Comparison of ENCODE assay signal across 26 mouse cellular contexts in genomic region chr4:104869581-104869980, GRCm38 (mm10). TPM values are rescaled to one million over a fixed set of nuclear protein-coding genes. Genes with fewer than 3 reads are reported as not detected.
"Had no signal": no experiment of that assay in that cellular context is flagged by ENCODE, and none has a peak within 500 bp of the region (broad histone marks: within the 10 kb centered on the region; RNA-seq: fewer than 3 reads in every experiment).

No protein-coding gene starts in this region.

- H3K9me3 ChIP-seq: limb, embryonic 15.5 days; liver, embryonic 15.5 days; megakaryocyte, embryonic 14.5 days; midbrain, embryonic 15.5 days; neural tube, embryonic 12.5 days; stomach, embryonic 15.5 days had no signal

- H3K36me3 ChIP-seq: limb, embryonic 15.5 days; liver, embryonic 15.5 days; midbrain, embryonic 15.5 days; neural tube, embryonic 12.5 days; stomach, embryonic 15.5 days had no signal

- H3K4me1 ChIP-seq: limb, embryonic 15.5 days; liver, embryonic 15.5 days; megakaryocyte, embryonic 14.5 days; midbrain, embryonic 15.5 days; neural tube, embryonic 12.5 days; stomach, embryonic 15.5 days had no signal

- DNase-seq: lung, embryonic 14.5 days; lung, postnatal 10 days; right cerebral cortex, postnatal 14 days; thymus, adult 2 months; thymus, postnatal 25 days had no signal

- ATAC-seq: hindbrain, postnatal 0 days; midbrain, embryonic 15.5 days had no signal

- H3K9ac ChIP-seq: limb, embryonic 15.5 days; liver, embryonic 15.5 days; lung, embryonic 14.5 days; midbrain, embryonic 15.5 days; neural tube, embryonic 12.5 days; stomach, embryonic 15.5 days had no signal

- H3K4me2 ChIP-seq: limb, embryonic 15.5 days; liver, embryonic 15.5 days; lung, embryonic 14.5 days; midbrain, embryonic 11.5 days; midbrain, embryonic 15.5 days; neural tube, embryonic 12.5 days; stomach, embryonic 15.5 days had no signal

- H3K4me3 ChIP-seq: limb, embryonic 15.5 days; liver, embryonic 15.5 days; megakaryocyte, embryonic 14.5 days; midbrain, embryonic 15.5 days; neural tube, embryonic 12.5 days; stomach, embryonic 15.5 days had no signal

- H3K27ac ChIP-seq: hindbrain, postnatal 0 days; limb, embryonic 15.5 days; liver, embryonic 15.5 days; macrophage; midbrain, embryonic 15.5 days; neural tube, embryonic 12.5 days; stomach, embryonic 15.5 days had no signal

- H3K27me3 ChIP-seq: limb, embryonic 15.5 days; liver, embryonic 15.5 days; megakaryocyte, embryonic 14.5 days; midbrain, embryonic 15.5 days; neural tube, embryonic 12.5 days; stomach, embryonic 15.5 days had no signal

RNA-seq across cellular contexts. Expression of gene C8a, which starts 6.6 kb away (rescaled TPM):
- total RNA-seq: hindbrain, postnatal 0 days; layer of hippocampus, adult 8-10 months; layer of hippocampus, postnatal 14 days; left cerebral cortex, adult 18-20 months; left cerebral cortex, postnatal 25 days; monocyte, adult 5-6 weeks; neutrophil, adult 5-6 weeks had no signal
- polyA plus RNA-seq: limb, embryonic 11.5 days; lung, embryonic 14.5 days; macrophage; midbrain, embryonic 11.5 days; midbrain, embryonic 15.5 days; neural tube, embryonic 12.5 days; spleen, adult 2 months; thymus, adult 2 months; urinary bladder, adult 2 months had no signal

RNA-seq across cellular contexts. Expression of gene Gm17662, which starts 12.5 kb away (rescaled TPM):
- total RNA-seq: hindbrain, postnatal 0 days; layer of hippocampus, adult 8-10 months; layer of hippocampus, postnatal 14 days; left cerebral cortex, adult 18-20 months; left cerebral cortex, postnatal 25 days; monocyte, adult 5-6 weeks; neutrophil, adult 5-6 weeks had no signal
- polyA plus RNA-seq: hindbrain, postnatal 0 days; intestine, embryonic 14.5 days; large intestine, adult 2 months; limb, embryonic 11.5 days; limb, embryonic 15.5 days; liver, embryonic 15.5 days; lung, embryonic 14.5 days; macrophage; midbrain, embryonic 11.5 days; midbrain, embryonic 15.5 days; neural tube, embryonic 12.5 days; spleen, adult 2 months; stomach, embryonic 15.5 days; testis, adult 2 months; thymus, adult 2 months; urinary bladder, adult 2 months had no signal

RNA-seq across cellular contexts. Expression of gene Fyb2, which starts 43.7 kb away (rescaled TPM):
- total RNA-seq: monocyte, adult 5-6 weeks; neutrophil, adult 5-6 weeks had no signal
- polyA plus RNA-seq: intestine, embryonic 14.5 days; lung, embryonic 14.5 days had no signal
